Mouse (Mus musculus): ENCODE data around the gene Pnpla3.

DNA sequence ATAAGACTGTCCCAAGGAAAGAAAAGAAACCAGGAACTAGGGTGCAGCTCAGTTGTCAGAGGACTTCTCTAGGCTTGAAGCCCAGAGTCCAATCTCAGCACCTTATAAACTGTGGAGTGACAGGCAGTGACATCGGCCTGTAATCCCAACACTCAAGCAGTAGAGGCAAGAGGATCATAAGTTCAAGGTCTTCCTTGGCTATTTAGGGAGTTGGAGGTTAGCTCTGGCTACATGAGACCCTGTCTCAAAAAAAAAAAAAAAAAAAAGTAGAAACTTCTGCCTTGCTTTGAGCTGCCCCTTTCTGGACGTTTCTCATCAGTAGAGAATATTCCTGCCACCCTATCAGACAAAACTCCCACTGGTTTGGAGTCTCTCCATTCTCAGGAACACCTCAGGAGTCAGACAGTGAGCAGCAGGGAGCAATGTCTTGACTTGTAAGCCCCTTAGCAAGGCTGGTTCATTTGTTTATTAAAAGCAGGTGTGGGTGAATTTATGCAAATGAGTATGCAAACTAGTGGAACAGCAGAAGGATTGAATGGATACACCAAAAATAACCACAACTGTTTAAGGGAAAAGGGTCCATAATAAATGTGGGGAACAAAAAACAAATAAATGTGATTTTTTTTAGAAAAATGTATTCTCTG is 21.4 kb downstream of the Pnpla3 start:
- TF ChIP-seq POLR2A (IDR thresholded peaks at IDR 0.05; ENCODE audit: borderline replicate concordance, extremely low read depth, insufficient read depth, insufficient read length, poor library complexity, severe bottlenecking) (no peak), CTCF (IDR thresholded peaks at IDR 0.05; ENCODE audit: borderline replicate concordance, extremely low read depth, insufficient read depth, insufficient read length) (no peak)
